Mouse (Mus musculus) embryonic facial prominence, embryonic 14.5 days (tissue): ENCODE results near the gene Prrt2. TPM values are rescaled to one million over a fixed set of nuclear protein-coding genes. Genes with fewer than 3 reads are reported as not detected.

ENCODE experiments used
- ATAC-seq: fragments of 200-750 bp; cut with Nextera tagmentation; 2 replicates; pipeline ENCODE4 v1.8.0; 2017; ENCODE audit warnings: low read depth, moderate number of reproducible peaks, moderate TSS enrichment
- DNase-seq: peaks from one replicate; pipeline ENCODE4 v3.0.0-alpha.2; 2015; ENCODE audit warnings: low spot score
- H3K27ac ChIP-seq: fragments of 300-500 bp; sonication (generic); replicated peaks from 2 replicates; pipeline ENCODE4 v1.5.1; 2014; ENCODE audit warnings: low read depth, mild to moderate bottlenecking, low read length, moderate library complexity
- H3K27me3 ChIP-seq: fragments of 300-500 bp; sonication (generic); replicated peaks from 2 replicates; pipeline ENCODE4 v1.6.1; 2014; ENCODE audit warnings: low read length; ENCODE audit not compliant: control insufficient read depth, insufficient read depth
- H3K36me3 ChIP-seq: fragments of 300-500 bp; sonication (generic); 2 replicates; pipeline ENCODE4 v1.6.1; 2014; ENCODE audit warnings: low read length, mixed read lengths; ENCODE audit not compliant: control insufficient read depth, insufficient read depth
- H3K4me1 ChIP-seq: fragments of 300-500 bp; sonication (generic); 2 replicates; pipeline ENCODE4 v1.6.1; 2014; ENCODE audit warnings: antibody characterized with exemption, low read length; ENCODE audit not compliant: control insufficient read depth, insufficient read depth
- H3K4me2 ChIP-seq: fragments of 300-500 bp; sonication (generic); 2 replicates; pipeline ENCODE4 v1.6.1; 2014; ENCODE audit warnings: low read depth, mild to moderate bottlenecking, low read length, moderate library complexity, mixed read lengths
- H3K4me3 ChIP-seq: fragments of 300-500 bp; sonication (generic); 2 replicates; pipeline ENCODE4 v1.5.1; 2014; ENCODE audit warnings: low read depth, mild to moderate bottlenecking, low read length
- H3K9ac ChIP-seq: fragments of 300-500 bp; sonication (generic); 2 replicates; pipeline ENCODE4 v1.6.1; 2014; ENCODE audit warnings: low read depth, mild to moderate bottlenecking, low read length, moderate library complexity, mixed read lengths
- H3K9me3 ChIP-seq: fragments of 300-500 bp; sonication (generic); 2 replicates; pipeline ENCODE4 v1.6.1; 2016; ENCODE audit warnings: low read length; ENCODE audit not compliant: control insufficient read depth
- WGBS: fragments of 180-500 bp; shearing (Covaris S2); extraction: QIAGEN DNeasy Blood & Tissue Kit; methylation state at CpG from one replicate; pipeline ENCODE4 v1.1.7; 2014; 5-methylcytosine and 5-hydroxymethylcytosine counted together
- polyA plus RNA-seq: library from polyadenylated mRNA; unstranded; fragments of >200 nt; fragmentation: Nextera tagmentation; extraction: Ambion mirVana; gene quantifications from 2 replicates; pipeline ENCODE4 v1.2.1, GENCODE M21; 2014

Gene Prrt2
- polyA plus RNA-seq, 1 experiment from 2014 or later: 19.5 TPM

- DNase-seq: peak; percentile 100
- Histone ChIP-seq H3K27ac (peak within 1 kb of the TSS; percentile 92), H3K4me2 (peak within 1 kb of the TSS; percentile 83), H3K9ac (peak within 1 kb of the TSS; percentile 80), H3K9me3 (no peaks in the 10 kb centered on the region), H3K27me3 (no peaks in the 10 kb centered on the region), H3K4me3 (peak within 1 kb of the TSS; percentile 73), H3K36me3 (peaks cover 40% of the 10 kb centered on the region), H3K4me1 (peaks cover 29% of the 10 kb centered on the region)
- 4% methylated on average over 36 of the region's 39 CpGs for WGBS
- peak; percentile 89 for ATAC-seq
Observed at GRCm38 (mm10) chr7:127016971-127017949, 3.8 kb downstream of the Prrt2 start, which contains the start of gene Pagr1a. Gene Pagr1a, minus strand, starts transcription at chr7:127017352.

GRCm38 (mm10) chr7:127016486-127016938 is 4.5 kb downstream of the Prrt2 start:
- DNase-seq: no peak
- Histone ChIP-seq H3K27me3 (no peaks in the 10 kb centered on the region), H3K9ac (peak overlapping the region; percentile 80), H3K9me3 (no peaks in the 10 kb centered on the region), H3K27ac (peak overlapping the region; percentile 92), H3K4me2 (peak overlapping the region; percentile 83), H3K36me3 (peaks cover 40% of the 10 kb centered on the region), H3K4me1 (peaks cover 29% of the 10 kb centered on the region), H3K4me3 (peak overlapping the region; percentile 73)
- WGBS: under 1% methylated on average over 22 of the region's 22 CpGs
- ATAC-seq: peak; percentile 26

GRCm38 (mm10) chr7:127016481-127016485 is 4.7 kb downstream of the Prrt2 start, which contains the start of gene Pagr1b:
Gene Pagr1b, minus strand, starts transcription at chr7:127016484.
- H3K4me2 ChIP-seq: peak within 1 kb of the TSS; percentile 83
- H3K4me3 ChIP-seq: peak within 1 kb of the TSS; percentile 73
- DNase-seq: no peak
- H3K27ac ChIP-seq: peak within 1 kb of the TSS; percentile 92
- ATAC-seq: no peak
- peaks cover 40% of the 10 kb centered on the region for H3K36me3 ChIP-seq
- peaks cover 29% of the 10 kb centered on the region for H3K4me1 ChIP-seq
- H3K9me3 ChIP-seq: no peaks in the 10 kb centered on the region
- no peaks in the 10 kb centered on the region for H3K27me3 ChIP-seq
- H3K9ac ChIP-seq: peak within 1 kb of the TSS; percentile 80

GRCm38 (mm10) chr7:127016081-127016480 is 4.9 kb downstream of the Prrt2 start:
- Histone ChIP-seq H3K27me3 (no peaks in the 10 kb centered on the region), H3K9ac (peak overlapping the region; percentile 80), H3K27ac (peak overlapping the region; percentile 92), H3K9me3 (no peaks in the 10 kb centered on the region), H3K4me2 (peak overlapping the region; percentile 83), H3K4me1 (peaks cover 29% of the 10 kb centered on the region), H3K4me3 (peak overlapping the region; percentile 73), H3K36me3 (peaks cover 40% of the 10 kb centered on the region)
- no peak for ATAC-seq
- peak; percentile 69 for DNase-seq
- WGBS: 3% methylated on average over 10 of the region's 10 CpGs

- peak overlapping the region; percentile 48; the same call in 1 of the 2 replicates for H3K4me2 ChIP-seq
Observed at GRCm38 (mm10) chr7:127014993-127015392, 6.0 kb downstream of the Prrt2 start.

GRCm38 (mm10) chr7:127014320-127014719 is 6.7 kb downstream of the Prrt2 start, which contains the start of gene Mvp:
Gene Mvp, minus strand, starts transcription at chr7:127014621.
- H3K4me1 ChIP-seq: peaks cover 21% of the 10 kb centered on the region
- ATAC-seq (no peak), DNase-seq (peak; percentile 38)
- H3K9me3 ChIP-seq: no peaks in the 10 kb centered on the region
- peak within 1 kb of the TSS; percentile 73 for H3K4me3 ChIP-seq
- H3K4me2 ChIP-seq: peak within 1 kb of the TSS; percentile 83
- WGBS: 49% methylated on average over 11 of the region's 11 CpGs
- H3K27ac ChIP-seq: no peak within 1 kb of the TSS; the same call in 1 of the 2 replicates
- peak within 1 kb of the TSS; percentile 80; the same call in 1 of the 2 replicates for H3K9ac ChIP-seq
- peaks cover 40% of the 10 kb centered on the region for H3K36me3 ChIP-seq
- no peaks in the 10 kb centered on the region for H3K27me3 ChIP-seq

More at GRCm38 (mm10) chr7:127014993-127015392, 6.0 kb downstream of the Prrt2 start:
- 90% methylated on average over 12 of the region's 12 CpGs for WGBS
- no peaks in the 10 kb centered on the region for H3K27me3 ChIP-seq
- H3K4me3 ChIP-seq: no peak overlapping the region
- peak overlapping the region; percentile 80; the same call in 1 of the 2 replicates for H3K9ac ChIP-seq
- no peaks in the 10 kb centered on the region for H3K9me3 ChIP-seq
- no peak overlapping the region for H3K27ac ChIP-seq
- DNase-seq (no peak), ATAC-seq (no peak)
- H3K4me1 ChIP-seq: peaks cover 26% of the 10 kb centered on the region
- peaks cover 40% of the 10 kb centered on the region for H3K36me3 ChIP-seq

GRCm38 (mm10) chr7:127013385-127013784 is 7.6 kb downstream of the Prrt2 start:
- Histone ChIP-seq H3K4me1 (peaks cover 14% of the 10 kb centered on the region), H3K36me3 (peaks cover 40% of the 10 kb centered on the region), H3K9ac (no peak overlapping the region), H3K9me3 (no peaks in the 10 kb centered on the region), H3K4me2 (no peak overlapping the region), H3K27me3 (no peaks in the 10 kb centered on the region), H3K4me3 (no peak overlapping the region), H3K27ac (no peak overlapping the region)
- DNase-seq (no peak), ATAC-seq (no peak)
- WGBS: 95% methylated on average over 6 of the region's 6 CpGs

- no peak overlapping the region for H3K9ac ChIP-seq
- 98% methylated on average over 10 of the region's 10 CpGs for WGBS
Observed at GRCm38 (mm10) chr7:127012845-127013244, 8.2 kb downstream of the Prrt2 start.

More at GRCm38 (mm10) chr7:127012845-127013244, 8.2 kb downstream of the Prrt2 start:
- peaks cover 9% of the 10 kb centered on the region for H3K4me1 ChIP-seq
- DNase-seq: no peak
- no peak overlapping the region for H3K27ac ChIP-seq
- H3K36me3 ChIP-seq: peaks cover 40% of the 10 kb centered on the region
- no peak for ATAC-seq
- no peaks in the 10 kb centered on the region for H3K9me3 ChIP-seq
- no peak overlapping the region for H3K4me2 ChIP-seq
- no peak overlapping the region for H3K4me3 ChIP-seq
- no peaks in the 10 kb centered on the region for H3K27me3 ChIP-seq
